Mouse (Mus musculus): Measurements from ENCODE around the gene Fuom. TPM values are rescaled to one million over a fixed set of nuclear protein-coding genes. Genes with fewer than 3 reads are reported as not detected.
A peak's percentile ranks its signal among the peaks of the same experiment; 100 is the strongest.

The Fuom gene
- polyA plus RNA-seq, 1 experiment from 2014 or later = 50.1 TPM

DNA sequence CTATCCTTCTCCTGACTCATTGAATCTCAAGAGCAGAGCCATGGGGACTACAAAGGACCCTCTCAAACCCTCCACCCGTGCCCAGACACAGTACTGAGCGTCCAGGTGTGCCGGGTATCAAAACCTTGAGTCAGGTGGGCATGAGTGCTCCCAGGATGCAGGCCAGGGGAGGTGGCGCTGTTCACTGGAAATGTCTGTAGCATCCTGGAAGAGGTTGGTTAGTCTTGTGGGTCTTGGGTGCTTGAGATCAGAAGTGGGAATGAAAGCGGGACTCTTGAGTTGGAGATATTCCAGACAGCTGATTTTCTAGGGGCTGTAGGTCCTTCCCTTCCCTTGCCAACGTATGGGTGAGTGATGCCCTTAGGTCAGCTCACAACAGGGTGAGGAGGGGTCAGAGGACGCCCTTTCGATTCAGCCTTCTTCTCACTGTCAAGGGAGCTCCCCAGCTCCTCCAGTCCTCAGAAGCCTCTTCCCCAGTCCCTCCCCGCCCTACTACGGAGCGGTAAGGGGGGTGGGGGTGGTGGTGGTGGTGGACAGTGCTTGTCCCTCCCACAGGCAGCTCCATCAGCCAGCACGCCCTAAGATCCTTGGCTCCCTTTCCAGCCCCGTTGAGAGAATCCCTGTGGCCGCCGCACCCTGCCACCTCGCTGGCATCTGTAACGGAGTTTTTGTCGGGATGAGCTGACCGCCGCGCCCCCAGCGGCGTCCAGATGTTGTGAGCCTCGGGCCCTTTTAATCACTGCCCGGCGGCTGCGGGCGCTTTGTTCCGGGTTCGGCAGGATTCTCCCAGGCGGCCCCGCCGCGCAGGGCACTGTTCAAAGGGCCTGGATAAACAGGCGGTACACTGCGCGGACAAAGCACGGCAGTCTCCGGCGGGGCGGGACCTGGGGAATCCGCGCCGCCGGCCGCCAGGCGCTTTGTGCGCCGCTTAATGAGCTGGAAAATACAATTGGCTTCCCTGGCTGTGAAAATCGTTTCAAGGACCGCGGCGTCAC, 44.5 kb downstream of the Fuom start:
- POLR2A ChIA-PET = no interaction called here
- in situ Hi-C loops (cut with MboI; ENCODE audit: low pct_unique_long_range_greater_than_20kb) = no loop called here
- ATAC-seq (peak; percentile 57), DNase-seq (ENCODE audit: low read depth, low spot score) (no peak)
- H3K27me3 ChIP-seq = peaks cover 10% of the 10 kb centered on the region
- CTCF ChIA-PET = interaction anchor here (0.8 kb wide), 1 partner anchor 63 kb away, joined by 3 read pairs; no protein-coding TSS in a partner anchor
- no peak for TF ChIP-seq CTCF (IDR thresholded peaks at IDR 0.05)

GRCm38 (mm10) chr7:140054124-140054523, 48.1 kb downstream of the Fuom start:
- ATAC-seq (no peak), DNase-seq (ENCODE audit: low read depth, low spot score) (no peak)
- CTCF ChIA-PET = no interaction called here
- peaks cover 18% of the 10 kb centered on the region for H3K27me3 ChIP-seq
- in situ Hi-C loops (cut with MboI; ENCODE audit: low pct_unique_long_range_greater_than_20kb) = no loop called here
- TF ChIP-seq CTCF (IDR thresholded peaks at IDR 0.05) = no peak
- POLR2A ChIA-PET = no interaction called here

- TF ChIP-seq CTCF (IDR thresholded peaks at IDR 0.05) = no peak
- DNase-seq (ENCODE audit: low read depth, low spot score) (no peak), ATAC-seq (peak; percentile 29)
- H3K27me3 ChIP-seq = peaks cover 33% of the 10 kb centered on the region
- POLR2A ChIA-PET = no interaction called here
- in situ Hi-C loops (cut with MboI; ENCODE audit: low pct_unique_long_range_greater_than_20kb) = no loop called here
- CTCF ChIA-PET = no interaction called here
These were observed 53.0 kb downstream of the Fuom start for GRCm38 (mm10) chr7:140049115-140049689.

GRCm38 (mm10) chr7:140048361-140049114, 53.7 kb downstream of the Fuom start, which contains the start of gene Msx3:
Gene Msx3 (minus strand): TSS chr7:140049089.
- ATAC-seq (no peak), DNase-seq (ENCODE audit: low read depth, low spot score) (no peak)
- no peak for TF ChIP-seq CTCF (IDR thresholded peaks at IDR 0.05)
- CTCF ChIA-PET = no interaction called here
- in situ Hi-C loops (cut with MboI; ENCODE audit: low pct_unique_long_range_greater_than_20kb) = no loop called here
- POLR2A ChIA-PET = no interaction called here
- H3K27me3 ChIP-seq = peaks cover 32% of the 10 kb centered on the region

DNA sequence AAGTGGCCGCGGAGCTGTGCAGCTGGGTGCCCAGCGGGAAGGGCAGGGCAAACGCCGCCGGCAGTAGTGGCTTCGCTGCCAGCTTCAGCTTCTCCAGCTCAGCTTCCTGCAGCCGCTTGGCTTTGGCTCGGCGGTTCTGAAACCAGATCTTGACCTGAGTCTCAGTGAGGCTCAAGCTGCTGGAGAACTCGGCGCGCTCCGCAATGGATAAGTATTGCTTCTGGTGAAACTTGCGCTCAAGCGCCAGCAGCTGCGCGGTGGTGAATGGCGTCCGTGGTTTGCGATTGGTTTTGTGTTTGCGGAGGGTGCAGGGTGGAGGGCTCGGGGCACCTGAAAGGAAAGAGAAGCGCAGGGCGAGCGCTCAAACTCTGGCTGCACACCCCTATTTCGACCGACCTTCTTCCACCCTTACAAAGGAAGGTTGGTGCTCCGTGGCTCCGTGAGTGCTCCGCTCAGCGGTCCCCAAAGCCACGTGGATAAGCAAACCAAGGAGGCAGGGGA, 54.4 kb downstream of the Fuom start:
- POLR2A ChIA-PET = no interaction called here
- CTCF ChIA-PET = no interaction called here
- in situ Hi-C loops (cut with MboI; ENCODE audit: low pct_unique_long_range_greater_than_20kb) = no loop called here
- no peak for TF ChIP-seq CTCF (IDR thresholded peaks at IDR 0.05)
- ATAC-seq (no peak), DNase-seq (ENCODE audit: low read depth, low spot score) (no peak)
- H3K27me3 ChIP-seq = peaks cover 30% of the 10 kb centered on the region

Other genes starting within 250 kb of the Fuom start
- 0.54 TPM for gene Kndc1, start 207.7 kb downstream of the Fuom start, polyA plus RNA-seq (2021)
- not detected for gene Utf1, start 158.7 kb downstream of the Fuom start, polyA plus RNA-seq (2021)
- gene 6430531B16Rik, start 123.7 kb downstream of the Fuom start, polyA plus RNA-seq (2021) = 0.18 TPM
- 1.4 TPM for gene Adam8, start 109.9 kb downstream of the Fuom start, polyA plus RNA-seq (2021)
- 28.8 TPM for gene Zfp511, start 66.0 kb downstream of the Fuom start, polyA plus RNA-seq (2021)
- 29.2 TPM for gene Tubgcp2, start 65.8 kb downstream of the Fuom start, polyA plus RNA-seq (2021)
- gene Msx3, start 53.4 kb downstream of the Fuom start, polyA plus RNA-seq (2021) = not detected
- not detected for gene Caly, start 19.9 kb downstream of the Fuom start, polyA plus RNA-seq (2021)
- not detected for gene Prap1, start 9.0 kb downstream of the Fuom start, polyA plus RNA-seq (2021)
- gene Paox, start 13.4 kb upstream of the Fuom start, polyA plus RNA-seq (2021) = 9.8 TPM
- gene Echs1, start 14.0 kb upstream of the Fuom start, polyA plus RNA-seq (2021) = 170 TPM
- 23.2 TPM for gene Mtg1, start 35.1 kb upstream of the Fuom start, polyA plus RNA-seq (2021)
- 0.01 TPM for gene Sprn, start 52.4 kb upstream of the Fuom start, polyA plus RNA-seq (2021)
- not detected for gene Olfr522, start 62.3 kb upstream of the Fuom start, polyA plus RNA-seq (2021)
- not detected for gene Olfr523, start 70.8 kb upstream of the Fuom start, polyA plus RNA-seq (2021)
- not detected for gene Olfr524, start 103.5 kb upstream of the Fuom start, polyA plus RNA-seq (2021)
- gene Cd163l1, start 115.8 kb upstream of the Fuom start, polyA plus RNA-seq (2021) = not detected
- gene 5830411N06Rik, start 144.8 kb upstream of the Fuom start, polyA plus RNA-seq (2021) = not detected
- not detected for gene Olfr525, start 218.4 kb upstream of the Fuom start, polyA plus RNA-seq (2021)
- not detected for gene Olfr527, start 231.6 kb upstream of the Fuom start, polyA plus RNA-seq (2021)

Measured in Patski (cell line).